Mouse (Mus musculus) myocyte (in vitro differentiated cells): Measurements from ENCODE around the gene Btrc. TPM values are rescaled to one million over a fixed set of nuclear protein-coding genes. Genes with fewer than 3 reads are reported as not detected.

Experiments
- H3K27me3 ChIP-seq: one replicate; pipeline ENCODE4 v1.6.1; 2011; ENCODE audit not compliant: control insufficient read depth, insufficient read depth, insufficient read length
- H3K36me3 ChIP-seq: one replicate; pipeline ENCODE4 v1.6.1; 2011; ENCODE audit not compliant: control insufficient read depth, insufficient read depth
- H3K4me2 ChIP-seq: one replicate; pipeline ENCODE4 v1.6.1; 2011; ENCODE audit warnings: low read depth, control low read depth
- H3K4me3 ChIP-seq: one replicate; pipeline ENCODE4 v1.5.1; 2011; ENCODE audit warnings: mild to moderate bottlenecking, control low read depth, moderate library complexity
- H3K79me2 ChIP-seq: one replicate; pipeline ENCODE4 v1.6.1; 2011; ENCODE audit not compliant: control insufficient read depth, insufficient read depth
- H3ac ChIP-seq: one replicate; pipeline ENCODE4 v1.6.1; 2011; ENCODE audit not compliant: control insufficient read depth, insufficient read length
- CEBPB ChIP-seq: IDR thresholded peaks from 2 replicates; pipeline ENCODE4 v1.6.1; 2011; ENCODE audit warnings: mild to moderate bottlenecking, moderate library complexity; ENCODE audit not compliant: poor library complexity, insufficient read depth, severe bottlenecking
- E2F4 ChIP-seq: IDR thresholded peaks from one replicate; pipeline ENCODE4 v1.6.1; 2011; ENCODE audit warnings: mild to moderate bottlenecking, control low read depth, moderate library complexity; ENCODE audit not compliant: insufficient read depth
- MAX ChIP-seq: IDR thresholded peaks from one replicate; pipeline ENCODE4 v1.6.1; 2011; ENCODE audit warnings: low read depth, mild to moderate bottlenecking, control low read depth
- MYOD1 ChIP-seq, 3 experiments: IDR thresholded peaks; one replicate each; pipeline ENCODE4 v1.6.1; 2011; ENCODE audit warnings: control low read depth in 2 of 3, low read depth in 2 of 3, mild to moderate bottlenecking in 2 of 3, moderate library complexity in 1 of 3; ENCODE audit not compliant: insufficient read length in 2 of 3, control insufficient read depth in 1 of 3
- MYOG ChIP-seq, 3 experiments: IDR thresholded peaks; one replicate each; pipeline ENCODE4 v1.6.1; 2011; ENCODE audit warnings: control low read depth in 2 of 3, low read depth in 2 of 3, mild to moderate bottlenecking in 2 of 3; ENCODE audit not compliant: insufficient read length in 2 of 3, control insufficient read depth in 1 of 3, insufficient read depth in 1 of 3
- POLR2A ChIP-seq: IDR thresholded peaks from one replicate; pipeline ENCODE4 v1.6.1; 2011; ENCODE audit warnings: low read depth, mild to moderate bottlenecking, control low read depth, moderate library complexity; ENCODE audit not compliant: insufficient read length
- POLR2AphosphoS2 ChIP-seq: IDR thresholded peaks from one replicate; pipeline ENCODE4 v1.6.1; 2011; ENCODE audit warnings: low read depth, control low read depth; ENCODE audit not compliant: insufficient read length
- REST ChIP-seq: IDR thresholded peaks from one replicate; pipeline ENCODE4 v1.6.1; 2011; ENCODE audit warnings: mild to moderate bottlenecking, control low read depth, moderate library complexity; ENCODE audit not compliant: insufficient read depth, insufficient read length
- SRF ChIP-seq: IDR thresholded peaks from one replicate; pipeline ENCODE4 v1.6.1; 2011; ENCODE audit warnings: low read depth; ENCODE audit not compliant: control insufficient read depth, insufficient read length
- TCF12 ChIP-seq: IDR thresholded peaks from one replicate; pipeline ENCODE4 v1.6.1; 2011; ENCODE audit warnings: mild to moderate bottlenecking, control low read depth; ENCODE audit not compliant: poor library complexity, insufficient read depth, severe bottlenecking
- TCF3 ChIP-seq: IDR thresholded peaks from one replicate; pipeline ENCODE4 v1.6.1; 2011; ENCODE audit warnings: low read depth, control low read depth; ENCODE audit not compliant: insufficient read length
- USF1 ChIP-seq: IDR thresholded peaks from one replicate; pipeline ENCODE4 v1.6.1; 2011; ENCODE audit warnings: low read depth, mild to moderate bottlenecking, control low read depth, moderate library complexity
- polyA plus RNA-seq: library from polyadenylated mRNA; unstranded; fragments of >200 nt; fragmentation: generic; extraction: Trizol; gene quantifications from one replicate; pipeline ENCODE4 v1.2.1, GENCODE M21; 2012; ENCODE audit warnings: missing spikeins

Btrc gene
- polyA plus RNA-seq, 1 experiment = 17.0 TPM

DNA sequence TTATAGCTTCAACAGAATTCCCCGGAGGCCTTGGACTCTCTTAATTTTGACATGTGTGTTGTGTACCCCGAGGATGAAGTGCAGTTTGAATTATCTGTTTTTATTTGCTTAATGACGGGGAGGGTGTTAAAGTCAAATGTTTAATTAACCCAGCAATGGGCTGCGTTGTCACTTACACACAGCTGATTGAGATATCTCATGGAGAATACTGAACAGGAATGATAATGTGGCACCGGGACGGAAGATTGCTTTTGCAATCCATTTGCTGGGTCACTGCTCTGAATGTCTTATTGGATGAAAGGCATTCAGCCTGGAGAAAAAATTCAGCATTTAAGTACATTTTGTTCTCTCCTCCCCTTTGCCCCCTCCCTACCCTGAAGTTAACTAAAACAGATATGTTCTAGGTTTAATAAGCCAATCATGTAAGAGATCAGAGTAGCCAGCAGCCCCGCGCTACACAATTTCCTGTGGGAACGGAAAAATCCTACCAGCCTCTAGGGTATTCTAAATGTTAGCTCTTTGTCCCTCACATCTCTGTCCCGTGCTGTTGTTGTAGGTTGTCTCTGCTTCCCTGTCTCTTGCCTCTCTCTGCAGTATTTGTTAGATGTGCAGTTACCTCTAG is 77.1 kb downstream of the Btrc start:
- TF ChIP-seq CEBPB = no peak
- TF ChIP-seq MYOG (IDR thresholded peaks at IDR 0.05; ENCODE audit: control insufficient read depth in 1 of 3, insufficient read depth in 1 of 3, insufficient read length in 2 of 3, low read depth in 2 of 3) = no peak
- TF ChIP-seq MYOD1 (IDR thresholded peaks at IDR 0.05; ENCODE audit: control insufficient read depth in 1 of 3, insufficient read length in 2 of 3, low read depth in 2 of 3) = no peak
- no peak for TF ChIP-seq E2F4
- TF ChIP-seq REST = no peak
- no peak for TF ChIP-seq TCF12
- TF ChIP-seq MAX = no peak
- no peak for TF ChIP-seq POLR2A
- no peak for TF ChIP-seq TCF3
- no peak for TF ChIP-seq SRF
- no peak for TF ChIP-seq USF1
- TF ChIP-seq POLR2AphosphoS2 = no peak
- Histone ChIP-seq H3ac (no peak overlapping the region), H3K4me2 (no peak overlapping the region), H3K36me3 (no peaks in the 10 kb centered on the region), H3K27me3 (no peaks in the 10 kb centered on the region), H3K79me2 (no peaks in the 10 kb centered on the region), H3K4me3 (no peak overlapping the region)

GRCm38 (mm10) chr19:45441717-45442116 is 78.2 kb downstream of the Btrc start:
- Histone ChIP-seq H3ac (no peak overlapping the region), H3K27me3 (no peaks in the 10 kb centered on the region), H3K79me2 (no peaks in the 10 kb centered on the region), H3K36me3 (no peaks in the 10 kb centered on the region), H3K4me2 (no peak overlapping the region), H3K4me3 (no peak overlapping the region)
- TF ChIP-seq MYOG (IDR thresholded peaks at IDR 0.05; ENCODE audit: control insufficient read depth in 1 of 3, insufficient read depth in 1 of 3, insufficient read length in 2 of 3, low read depth in 2 of 3) (no peak), POLR2A (no peak), TCF3 (no peak), MAX (no peak), TCF12 (no peak), E2F4 (no peak), SRF (no peak), CEBPB (no peak), POLR2AphosphoS2 (no peak), REST (no peak), MYOD1 (IDR thresholded peaks at IDR 0.05; ENCODE audit: control insufficient read depth in 1 of 3, insufficient read length in 2 of 3, low read depth in 2 of 3) (no peak), USF1 (no peak)

GRCm38 (mm10) chr19:45445253-45445933 is 81.9 kb downstream of the Btrc start:
- no peak overlapping the region for H3ac ChIP-seq
- no peak overlapping the region for H3K4me3 ChIP-seq
- H3K79me2 ChIP-seq = no peaks in the 10 kb centered on the region
- no peak for TF ChIP-seq POLR2AphosphoS2
- no peak for TF ChIP-seq CEBPB
- no peak for TF ChIP-seq REST
- no peak for TF ChIP-seq MYOD1 (IDR thresholded peaks at IDR 0.05; ENCODE audit: control insufficient read depth in 1 of 3, insufficient read length in 2 of 3, low read depth in 2 of 3)
- TF ChIP-seq MYOG (IDR thresholded peaks at IDR 0.05; ENCODE audit: control insufficient read depth in 1 of 3, insufficient read depth in 1 of 3, insufficient read length in 2 of 3, low read depth in 2 of 3) = no peak
- no peak for TF ChIP-seq TCF12
- TF ChIP-seq POLR2A = no peak
- TF ChIP-seq MAX = no peak
- no peak for TF ChIP-seq TCF3
- TF ChIP-seq USF1 = no peak
- no peak for TF ChIP-seq SRF
- H3K4me2 ChIP-seq = no peak overlapping the region
- no peaks in the 10 kb centered on the region for H3K27me3 ChIP-seq
- H3K36me3 ChIP-seq = no peaks in the 10 kb centered on the region

GRCm38 (mm10) chr19:45446631-45447030 is 83.1 kb downstream of the Btrc start:
- Histone ChIP-seq H3K27me3 (no peaks in the 10 kb centered on the region), H3K36me3 (no peaks in the 10 kb centered on the region), H3K79me2 (no peaks in the 10 kb centered on the region), H3K4me3 (no peak overlapping the region), H3ac (no peak overlapping the region), H3K4me2 (no peak overlapping the region)
- no peak for TF ChIP-seq MYOG (IDR thresholded peaks at IDR 0.05; ENCODE audit: control insufficient read depth in 1 of 3, insufficient read depth in 1 of 3, insufficient read length in 2 of 3, low read depth in 2 of 3)
- no peak for TF ChIP-seq E2F4
- no peak for TF ChIP-seq SRF

DNA sequence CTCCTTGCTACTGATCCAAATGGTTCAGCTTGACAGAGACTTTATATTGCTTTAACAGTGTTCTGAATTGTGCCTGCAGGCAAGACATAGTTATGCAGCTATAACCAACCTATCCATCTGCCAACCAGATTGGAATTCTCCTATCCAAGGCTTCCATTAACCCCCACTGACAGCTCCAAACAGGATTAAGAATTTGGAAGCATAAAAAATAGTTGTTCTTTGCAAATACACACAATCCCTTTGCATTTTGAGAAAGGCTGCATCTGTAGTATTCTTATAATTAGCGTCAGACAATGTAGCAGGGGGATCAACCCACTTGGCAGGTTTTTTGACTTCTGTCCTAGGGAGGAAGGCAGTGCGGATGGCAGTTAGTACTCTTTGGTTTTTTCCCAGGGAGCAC is 83.7 kb downstream of the Btrc start:
- no peaks in the 10 kb centered on the region for H3K36me3 ChIP-seq
- no peak overlapping the region for H3K4me3 ChIP-seq
- no peak overlapping the region for H3ac ChIP-seq
- H3K79me2 ChIP-seq = no peaks in the 10 kb centered on the region
- no peaks in the 10 kb centered on the region for H3K27me3 ChIP-seq
- no peak overlapping the region for H3K4me2 ChIP-seq
- TF ChIP-seq MAX (no peak), CEBPB (no peak), POLR2A (no peak), MYOD1 (IDR thresholded peaks at IDR 0.05; ENCODE audit: control insufficient read depth in 1 of 3, insufficient read length in 2 of 3, low read depth in 2 of 3) (no peak), REST (no peak)
